Mouse (Mus musculus) left cerebral cortex, adult 9 months (tissue): ENCODE measurements at regions not wholly inside any gene's neighbourhood (a gene's known extent, or its start where the extent isn't known, plus 50 kb on each side); places are given as distances from the start of the nearest gene placed in this dataset.

Experiments
- DNase-seq, 2 experiments: peaks; one replicate each; pipeline ENCODE4 v3.0.0; 2022; ENCODE audit warnings: low spot score in 2 of 2

- DNase-seq = no peak
Measured at GRCm38 (mm10) chr9:92097806-92098205, 94.9 kb upstream of the Plscr5 start.

GRCm38 (mm10) chr9:92129504-92129903 lies 63.2 kb upstream of the Plscr5 start:
- DNase-seq = no peak

GRCm38 (mm10) chr9:92130445-92130844 lies 62.3 kb upstream of the Plscr5 start:
- DNase-seq = no peak

GRCm38 (mm10) chr9:92132440-92132839 lies 60.3 kb upstream of the Plscr5 start:
- no peak for DNase-seq

GRCm38 (mm10) chr9:92141924-92142323 lies 50.8 kb upstream of the Plscr5 start:
- peak in 1 of 2 experiments; percentile 4 for DNase-seq
